Mouse (Mus musculus) urinary bladder, postnatal 4 days (tissue): Measurements from ENCODE around the gene Asgr2.
"Not testable (repeated sequence)": the region's sequence is repeated elsewhere in the genome, so short reads cannot be mapped to it uniquely, and the experiment has no call there.

Experiments
- DNase-seq, 2 experiments: peaks; one replicate each; pipeline ENCODE4 v3.0.0; 2021 to 2022; ENCODE audit warnings: low spot score in 2 of 2

Gene Asgr2

GRCm38 (mm10) chr11:70091986-70092783, at the start of gene Asgr2:
Gene Asgr2 (plus strand): TSS chr11:70092644.
- DNase-seq = no peak

- no peak for DNase-seq
Measured at GRCm38 (mm10) chr11:70043665-70044064, 48.8 kb upstream of the Asgr2 start.

GRCm38 (mm10) chr11:70045435-70045834, 47.0 kb upstream of the Asgr2 start:
- DNase-seq = no peak

- no peak for DNase-seq
Measured at GRCm38 (mm10) chr11:70049366-70049765, 43.1 kb upstream of the Asgr2 start.

GRCm38 (mm10) chr11:70049816-70050215, 42.6 kb upstream of the Asgr2 start:
- no peak for DNase-seq

- DNase-seq = no peak
Measured at GRCm38 (mm10) chr11:70053156-70053555, 39.3 kb upstream of the Asgr2 start.

- DNase-seq = no peak
Measured at GRCm38 (mm10) chr11:70053898-70054570, 38.4 kb upstream of the Asgr2 start, which contains the start of gene Asgr1. Gene Asgr1 (plus strand): TSS chr11:70054085.

GRCm38 (mm10) chr11:70055618-70056214, 36.7 kb upstream of the Asgr2 start:
- DNase-seq = peak; percentile 57 to 82

- no peak for DNase-seq
Measured at GRCm38 (mm10) chr11:70057805-70058204, 34.6 kb upstream of the Asgr2 start.

GRCm38 (mm10) chr11:70059930-70060329, 32.5 kb upstream of the Asgr2 start:
- DNase-seq = no peak

GRCm38 (mm10) chr11:70063053-70063452, 29.4 kb upstream of the Asgr2 start:
- DNase-seq = no peak

- DNase-seq = no peak
Measured at GRCm38 (mm10) chr11:70066701-70067100, 25.7 kb upstream of the Asgr2 start.

GRCm38 (mm10) chr11:70068245-70068644, 24.2 kb upstream of the Asgr2 start:
- no peak for DNase-seq

GRCm38 (mm10) chr11:70070057-70070456, 22.4 kb upstream of the Asgr2 start:
- DNase-seq = no peak

- DNase-seq = not testable (repeated sequence)
Measured at GRCm38 (mm10) chr11:70070603-70071002, 21.8 kb upstream of the Asgr2 start.

GRCm38 (mm10) chr11:70074379-70075071, 17.9 kb upstream of the Asgr2 start:
- DNase-seq = peak; percentile 57 to 84

- no peak for DNase-seq
Measured at GRCm38 (mm10) chr11:70075581-70075980, 16.9 kb upstream of the Asgr2 start.

- no peak for DNase-seq
Measured at GRCm38 (mm10) chr11:70077441-70077840, 15.0 kb upstream of the Asgr2 start.

- DNase-seq = no peak
Measured at GRCm38 (mm10) chr11:70079175-70079574, 13.3 kb upstream of the Asgr2 start.

GRCm38 (mm10) chr11:70079928-70080327, 12.5 kb upstream of the Asgr2 start:
- DNase-seq = no peak

- DNase-seq = no peak
Measured at GRCm38 (mm10) chr11:70080803-70081590, 11.4 kb upstream of the Asgr2 start.
